Mouse (Mus musculus) lung, adult 2 months (tissue): ENCODE measurements at regions not wholly inside any gene's neighbourhood (a gene's known extent, or its start where the extent isn't known, plus 50 kb on each side); places are given as distances from the start of the nearest gene placed in this dataset.

Source experiments
- CTCF ChIP-seq: fragments of 200-500 bp; IDR thresholded peaks from 2 replicates; pipeline ENCODE4 v1.5.1; 2011; ENCODE audit warnings: mild to moderate bottlenecking, low read length, control low read depth; ENCODE audit not compliant: insufficient read depth
- POLR2A ChIP-seq: fragments of 200-500 bp; IDR thresholded peaks from 2 replicates; pipeline ENCODE4 v1.6.1; 2011; ENCODE audit warnings: low read depth, mild to moderate bottlenecking, control low read depth, low read length, borderline replicate concordance; ENCODE audit errors: extremely low read depth

GRCm38 (mm10) chr4:72351985-72352384, 151.3 kb upstream of the Tle1 start:
- TF ChIP-seq CTCF = no peak
- TF ChIP-seq POLR2A = no peak
